ENCODE assay signal across 8 mouse cellular contexts in genomic region chr2:104207948-104208347, GRCm38 (mm10).
DNase-seq lines count a peak whose midpoint lies in the region; ATAC-seq and TF ChIP-seq lines count a peak whose summit lies in the region.

No protein-coding gene starts in this region.

- intact Hi-C loops in left cerebral cortex, postnatal 14 days (cut with DNase I): no loop called here
- intact Hi-C loops in heart, postnatal 25 days (cut with DNase I): no loop called here

- H3K9ac ChIP-seq in ES-E14 (ENCODE audit: insufficient read depth, low read depth, low read length, poor library complexity, severe bottlenecking): no peak overlapping the region
- H3K9ac ChIP-seq in forebrain, embryonic 14.5 days (ENCODE audit: low read length): peak overlapping the region; percentile 25; the same call in 1 of the 2 replicates

- no peaks in the 10 kb centered on the region for H3K36me3 ChIP-seq in ES-E14 (ENCODE audit: control insufficient read depth, insufficient read depth, low read length, poor library complexity, severe bottlenecking)
- peaks cover 2% of the 10 kb centered on the region; the same call in 1 of the 2 replicates for H3K36me3 ChIP-seq in forebrain, embryonic 14.5 days (ENCODE audit: control insufficient read depth, insufficient read depth, low read length)

- in situ Hi-C loops in ES-E14 (cut with MboI; ENCODE audit: low sequenced_read_pairs in 2 of 2, unreplicated experiment in 2 of 2): no loop called here

- H3K4me3 ChIP-seq in ES-E14 (ENCODE audit: insufficient read depth in 1 of 2, low read depth in 1 of 2, low read length in 2 of 2, poor library complexity in 1 of 2, severe bottlenecking in 1 of 2): no peak overlapping the region
- no peak overlapping the region for H3K4me3 ChIP-seq in forebrain, embryonic 14.5 days (ENCODE audit: low read depth, low read length)

- no peaks in the 10 kb centered on the region for H3K9me3 ChIP-seq in ES-E14 (ENCODE audit: control insufficient read depth, insufficient read depth, low read depth, low read length)
- no peaks in the 10 kb centered on the region for H3K9me3 ChIP-seq in forebrain, embryonic 14.5 days (replicated peaks; ENCODE audit: control insufficient read depth, low read length)

- peak overlapping the region; percentile 23; the same call in 1 of the 2 replicates for H3K4me2 ChIP-seq in forebrain, embryonic 14.5 days (ENCODE audit: low read length)

- H3K4me1 ChIP-seq in ES-E14 (ENCODE audit: control insufficient read depth in 2 of 2, insufficient read depth in 2 of 2, low read length in 2 of 2, poor library complexity in 1 of 2): peaks cover 0 to 6% of the 10 kb centered on the region in 2 experiments; a peak in 1 of 4 replicates
- H3K4me1 ChIP-seq in forebrain, embryonic 14.5 days (ENCODE audit: control insufficient read depth, insufficient read depth, low read length): peaks cover 10% of the 10 kb centered on the region

- DNase-seq in ES-E14 (ENCODE audit: low read depth, low spot score): peak; percentile 64
- DNase-seq in adrenal gland, adult 2 months: peak; percentile 66
- DNase-seq in forebrain, embryonic 14.5 days (ENCODE audit: low spot score): peak; percentile 81
- peak; percentile 65 to 86 for DNase-seq in left cerebral cortex, postnatal 14 days (ENCODE audit: low spot score in 2 of 2)
- peak; percentile 72 for DNase-seq in right cerebral cortex, postnatal 25 days
- DNase-seq in cerebellum, adult 9-11 months: no peak
- no peak for DNase-seq in heart, postnatal 25 days (ENCODE audit: low spot score)
- no peak for DNase-seq in urinary bladder, postnatal 14 days (ENCODE audit: low spot score)

- whole genome bisulfite sequencing in forebrain, embryonic 14.5 days: 24% methylated on average over 10 of the region's 10 CpGs

- H3K27me3 ChIP-seq in forebrain, embryonic 14.5 days (replicated peaks; ENCODE audit: control insufficient read depth, insufficient read depth, low read length): no peaks in the 10 kb centered on the region

- no peak overlapping the region for H3K27ac ChIP-seq in ES-E14 (ENCODE audit: insufficient read depth, low read depth, low read length, poor library complexity, severe bottlenecking)
- peak overlapping the region; percentile 68 for H3K27ac ChIP-seq in forebrain, embryonic 14.5 days (ENCODE audit: low read depth, low read length)

- peak; percentile 88 for ATAC-seq in forebrain, embryonic 14.5 days

TF ChIP-seq in ES-E14, 5 proteins besides CTCF, POLR2A, EP300 and RAD21:
- TF ChIP-seq MAFK (IDR thresholded peaks at IDR 0.05; ENCODE audit: insufficient read depth, low read depth, low read length) (peak; percentile 92), ZNF384 (IDR thresholded peaks at IDR 0.05; ENCODE audit: low read depth, low read length) (no peak)

Comparison
In these comparisons a context has a peak if more than half of its experiments do, and no peak if none do; other contexts are left out.
1. DNase-seq: peak in ES-E14 (single experiment), adrenal gland, adult 2 months (single experiment), forebrain, embryonic 14.5 days (single experiment), left cerebral cortex, postnatal 14 days (2 of 2) and right cerebral cortex, postnatal 25 days (single experiment); none in cerebellum, adult 9-11 months (single experiment), heart, postnatal 25 days (single experiment) and urinary bladder, postnatal 14 days (single experiment).